Mouse (Mus musculus): ENCODE data around the gene Sh3gl1. TPM values are rescaled to one million over a fixed set of nuclear protein-coding genes. Genes with fewer than 3 reads are reported as not detected.
A peak's percentile ranks its signal among the peaks of the same experiment; 100 is the strongest.
"Not testable (repeated sequence)": the region's sequence is repeated elsewhere in the genome, so short reads cannot be mapped to it uniquely, and the experiment has no call there.

Sh3gl1 gene
- polyA plus RNA-seq, 1 experiment from 2014 or later = 120 TPM

- Histone ChIP-seq H3K4me3 (no peak overlapping the region), H3K9ac (replicated peaks) (no peak overlapping the region), H3K9me3 (no peaks in the 10 kb centered on the region), H3K4me2 (replicated peaks) (no peak overlapping the region), H3K27me3 (no peaks in the 10 kb centered on the region), H3K27ac (replicated peaks) (no peak overlapping the region), H3K36me3 (peaks cover 90% of the 10 kb centered on the region), H3K4me1 (no peaks in the 10 kb centered on the region)
- ATAC-seq (replicated peaks) = no peak
Measured at GRCm38 (mm10) chr17:56066451-56066850, 30.0 kb upstream of the Sh3gl1 start.

- peaks cover 85% of the 10 kb centered on the region for H3K36me3 ChIP-seq
Measured at GRCm38 (mm10) chr17:56065715-56066114, 29.3 kb upstream of the Sh3gl1 start.

GRCm38 (mm10) chr17:56062081-56062480 lies 25.6 kb upstream of the Sh3gl1 start:
- H3K27ac ChIP-seq (replicated peaks) = no peak overlapping the region
- H3K9ac ChIP-seq (replicated peaks) = no peak overlapping the region
- H3K4me3 ChIP-seq = no peak overlapping the region
- H3K27me3 ChIP-seq = no peaks in the 10 kb centered on the region
- H3K36me3 ChIP-seq = peaks cover 76% of the 10 kb centered on the region
- WGBS = 95% methylated on average over 7 of the region's 7 CpGs
- no peak overlapping the region for H3K4me2 ChIP-seq (replicated peaks)
- no peaks in the 10 kb centered on the region for H3K9me3 ChIP-seq
- H3K4me1 ChIP-seq = no peaks in the 10 kb centered on the region
- no peak for ATAC-seq (replicated peaks)

More at GRCm38 (mm10) chr17:56065715-56066114, 29.3 kb upstream of the Sh3gl1 start:
- H3K4me3 ChIP-seq; ATAC-seq (replicated peaks); H3K4me1 ChIP-seq; H3K9me3 ChIP-seq; H3K9ac ChIP-seq (replicated peaks); H3K27ac ChIP-seq (replicated peaks); H3K4me2 ChIP-seq (replicated peaks); H3K27me3 ChIP-seq: not testable (repeated sequence)
- WGBS = 86% methylated on average over 6 of the region's 6 CpGs

GRCm38 (mm10) chr17:56057381-56058120 lies 21.1 kb upstream of the Sh3gl1 start:
- WGBS = 82% methylated on average over 11 of the region's 11 CpGs
- Histone ChIP-seq H3K9ac (replicated peaks) (no peak overlapping the region), H3K4me2 (replicated peaks) (no peak overlapping the region), H3K27ac (replicated peaks) (no peak overlapping the region), H3K9me3 (no peaks in the 10 kb centered on the region), H3K36me3 (peaks cover 39% of the 10 kb centered on the region), H3K4me1 (no peaks in the 10 kb centered on the region), H3K27me3 (no peaks in the 10 kb centered on the region), H3K4me3 (no peak overlapping the region)
- no peak for ATAC-seq (replicated peaks)

- 66% methylated on average over 4 of the region's 4 CpGs for WGBS
- no peak overlapping the region for H3K27ac ChIP-seq (replicated peaks)
- peaks cover 29% of the 10 kb centered on the region for H3K36me3 ChIP-seq
- no peaks in the 10 kb centered on the region for H3K4me1 ChIP-seq
- no peaks in the 10 kb centered on the region for H3K27me3 ChIP-seq
- no peaks in the 10 kb centered on the region for H3K9me3 ChIP-seq
- no peak overlapping the region for H3K9ac ChIP-seq (replicated peaks)
- ATAC-seq (replicated peaks) = no peak
- no peak overlapping the region for H3K4me3 ChIP-seq
- no peak overlapping the region for H3K4me2 ChIP-seq (replicated peaks)
Measured at GRCm38 (mm10) chr17:56055945-56056678, 19.7 kb upstream of the Sh3gl1 start.

- Histone ChIP-seq H3K36me3 (peaks cover 25% of the 10 kb centered on the region), H3K4me2 (replicated peaks) (no peak overlapping the region), H3K9ac (replicated peaks) (no peak overlapping the region), H3K4me3 (no peak overlapping the region), H3K9me3 (no peaks in the 10 kb centered on the region), H3K27me3 (no peaks in the 10 kb centered on the region), H3K27ac (replicated peaks) (no peak overlapping the region), H3K4me1 (no peaks in the 10 kb centered on the region)
- ATAC-seq (replicated peaks) = no peak
Measured at GRCm38 (mm10) chr17:56054938-56055337, 18.5 kb upstream of the Sh3gl1 start.

GRCm38 (mm10) chr17:56051369-56051768 lies 14.9 kb upstream of the Sh3gl1 start:
- Histone ChIP-seq H3K4me2 (replicated peaks) (no peak overlapping the region), H3K9me3 (no peaks in the 10 kb centered on the region), H3K4me3 (no peak overlapping the region), H3K9ac (replicated peaks) (no peak overlapping the region), H3K4me1 (no peaks in the 10 kb centered on the region), H3K36me3 (peaks cover 19% of the 10 kb centered on the region), H3K27me3 (no peaks in the 10 kb centered on the region), H3K27ac (replicated peaks) (no peak overlapping the region)
- WGBS = 88% methylated on average over 5 of the region's 5 CpGs
- ATAC-seq (replicated peaks) = no peak

- H3K4me2 ChIP-seq (replicated peaks) = peak overlapping the region; percentile 89
- H3K27me3 ChIP-seq = no peaks in the 10 kb centered on the region
- H3K27ac ChIP-seq (replicated peaks) = no peak overlapping the region; the same call in 1 of the 2 replicates
- peak overlapping the region; percentile 75 for H3K4me3 ChIP-seq
- H3K9me3 ChIP-seq = no peaks in the 10 kb centered on the region
- peaks cover 23% of the 10 kb centered on the region for H3K4me1 ChIP-seq
- H3K36me3 ChIP-seq = no peaks in the 10 kb centered on the region
- no peak for ATAC-seq (replicated peaks)
- WGBS = under 1% methylated on average over 12 of the region's 12 CpGs
- peak overlapping the region; percentile 72 for H3K9ac ChIP-seq (replicated peaks)
Measured at GRCm38 (mm10) chr17:56040857-56041163, 4.4 kb upstream of the Sh3gl1 start.

GRCm38 (mm10) chr17:56040030-56040856 lies 3.8 kb upstream of the Sh3gl1 start, which contains the start of gene Chaf1a:
TSS of gene Chaf1a (plus strand) at chr17:56040439.
- H3K9ac ChIP-seq (replicated peaks) = peak within 1 kb of the TSS; percentile 72
- H3K27me3 ChIP-seq = no peaks in the 10 kb centered on the region
- H3K4me3 ChIP-seq = peak within 1 kb of the TSS; percentile 75
- no peaks in the 10 kb centered on the region for H3K36me3 ChIP-seq
- H3K27ac ChIP-seq (replicated peaks) = peak within 1 kb of the TSS; percentile 63
- WGBS = under 1% methylated on average over 68 of the region's 68 CpGs
- no peaks in the 10 kb centered on the region for H3K9me3 ChIP-seq
- ATAC-seq (replicated peaks) = peak; percentile 86
- H3K4me1 ChIP-seq = peaks cover 28% of the 10 kb centered on the region
- peak within 1 kb of the TSS; percentile 89 for H3K4me2 ChIP-seq (replicated peaks)

- Histone ChIP-seq H3K36me3 (peaks cover 4% of the 10 kb centered on the region; the same call in 1 of the 2 replicates), H3K4me2 (replicated peaks) (peak overlapping the region; percentile 38), H3K27me3 (no peaks in the 10 kb centered on the region), H3K9me3 (no peaks in the 10 kb centered on the region), H3K4me3 (peak overlapping the region; percentile 75; the same call in 1 of the 2 replicates), H3K9ac (replicated peaks) (no peak overlapping the region), H3K4me1 (peaks cover 36% of the 10 kb centered on the region), H3K27ac (replicated peaks) (peak overlapping the region; percentile 63)
- no peak for ATAC-seq (replicated peaks)
- 83% methylated on average over 4 of the region's 4 CpGs for WGBS
Measured at GRCm38 (mm10) chr17:56039345-56039744, 2.9 kb upstream of the Sh3gl1 start.

- Histone ChIP-seq H3K9me3 (no peaks in the 10 kb centered on the region), H3K27me3 (no peaks in the 10 kb centered on the region), H3K4me1 (peaks cover 36% of the 10 kb centered on the region), H3K4me3 (no peak overlapping the region), H3K27ac (replicated peaks) (no peak overlapping the region), H3K4me2 (replicated peaks) (no peak overlapping the region), H3K36me3 (peaks cover 7% of the 10 kb centered on the region), H3K9ac (replicated peaks) (no peak overlapping the region)
- no peak for ATAC-seq (replicated peaks)
- 77% methylated on average over 8 of the region's 8 CpGs for WGBS
Measured at GRCm38 (mm10) chr17:56038583-56039261, 2.3 kb upstream of the Sh3gl1 start.
